Mouse (Mus musculus) spleen, adult 2 months (tissue): ENCODE data around the gene Bahcc1.

Experiments
- CTCF ChIP-seq: fragments of 200-500 bp; IDR thresholded peaks from 2 replicates; pipeline ENCODE4 v1.5.1; 2011; ENCODE audit warnings: mild to moderate bottlenecking, inconsistent platforms; ENCODE audit not compliant: insufficient read depth, insufficient read length, insufficient replicate concordance; ENCODE audit errors: extremely low read depth
- POLR2A ChIP-seq: fragments of 200-500 bp; IDR thresholded peaks from 2 replicates; pipeline ENCODE4 v1.6.1; 2011; ENCODE audit warnings: low read depth, low read length, inconsistent platforms

DNA sequence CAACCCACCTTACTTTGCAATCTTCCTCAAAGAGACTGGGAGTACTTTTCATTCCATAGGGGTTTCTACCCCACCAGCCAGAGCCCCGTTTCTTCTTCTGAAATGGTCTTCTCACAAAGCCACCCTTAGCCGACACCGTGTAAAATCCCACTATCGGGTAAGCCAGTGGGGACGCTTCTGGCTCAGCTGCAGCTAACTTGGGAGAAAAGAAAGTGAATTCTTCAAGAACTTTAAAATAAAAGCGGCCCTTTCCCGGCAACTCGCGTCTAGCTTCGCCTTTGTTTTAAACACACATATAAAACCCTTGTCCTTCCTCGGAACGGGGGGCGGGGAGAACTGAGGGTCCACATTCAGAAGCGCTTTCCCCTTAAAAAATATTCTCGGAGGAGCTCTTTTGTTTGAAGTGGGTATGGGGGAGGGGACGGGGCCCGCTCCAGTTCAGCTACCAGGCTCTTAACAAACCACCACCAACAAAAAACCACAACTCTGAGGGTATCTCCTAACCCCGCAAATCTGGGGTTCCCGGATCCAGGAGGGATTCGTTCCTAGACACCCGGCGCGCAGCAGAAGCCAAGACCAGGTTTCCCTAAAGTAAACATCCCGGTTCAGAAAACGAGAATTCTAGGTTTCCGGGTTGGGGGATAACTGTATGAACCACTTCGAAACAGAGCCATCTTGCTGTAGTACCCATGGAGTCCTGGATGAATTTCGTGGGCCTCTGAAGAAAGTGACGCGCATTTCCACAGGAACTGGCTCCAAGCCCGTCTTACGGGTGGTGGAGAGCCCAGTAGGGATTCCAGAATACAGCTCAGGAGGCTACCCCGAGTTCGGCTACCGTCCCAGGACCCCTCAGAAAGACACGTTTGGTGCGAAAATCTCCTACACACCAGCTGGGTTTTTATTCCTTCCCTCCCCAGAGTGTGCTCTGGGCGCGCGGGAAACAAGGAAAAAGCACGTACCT is 44.0 kb upstream of the Bahcc1 start:
- TF ChIP-seq CTCF (no peak), POLR2A (no peak)
